Mouse (Mus musculus) embryonic fibroblast, embryonic 13.5 days (primary cell): ENCODE measurements around the gene Pdxp. TPM values are rescaled to one million over a fixed set of nuclear protein-coding genes. Genes with fewer than 3 reads are reported as not detected.
"Not testable (repeated sequence)": the region's sequence is repeated elsewhere in the genome, so short reads cannot be mapped to it uniquely, and the experiment has no call there.

Source experiments
- H3K27ac ChIP-seq: 2 replicates; pipeline ENCODE4 v1.5.1; 2012; ENCODE audit warnings: low read length, control low read depth, inconsistent platforms; ENCODE audit not compliant: insufficient read depth
- H3K4me1 ChIP-seq: 2 replicates; pipeline ENCODE4 v1.6.1; 2011; ENCODE audit warnings: low read length; ENCODE audit not compliant: control insufficient read depth, insufficient read depth
- H3K4me3 ChIP-seq: 2 replicates; pipeline ENCODE4 v1.5.1; 2011; ENCODE audit warnings: mild to moderate bottlenecking, control low read depth, low read length; ENCODE audit not compliant: insufficient read depth
- CTCF ChIP-seq: IDR thresholded peaks from 2 replicates; pipeline ENCODE4 v1.5.1; 2011; ENCODE audit warnings: mild to moderate bottlenecking, control low read depth, low read length, moderate library complexity, borderline replicate concordance; ENCODE audit not compliant: insufficient read depth
- POLR2A ChIP-seq: IDR thresholded peaks from 2 replicates; pipeline ENCODE4 v1.6.1; 2011; ENCODE audit warnings: low read depth, mild to moderate bottlenecking, control low read depth, low read length, moderate library complexity
- polyA plus RNA-seq: library from polyadenylated mRNA; stranded (reverse); fragments of >200 nt; gene quantifications from 2 replicates; pipeline ENCODE4 v1.2.4, GENCODE M21; 2011; ENCODE audit warnings: low read depth; ENCODE audit not compliant: missing spikeins, insufficient read length

The Pdxp gene
- polyA plus RNA-seq, 1 experiment = 3.0 TPM

DNA sequence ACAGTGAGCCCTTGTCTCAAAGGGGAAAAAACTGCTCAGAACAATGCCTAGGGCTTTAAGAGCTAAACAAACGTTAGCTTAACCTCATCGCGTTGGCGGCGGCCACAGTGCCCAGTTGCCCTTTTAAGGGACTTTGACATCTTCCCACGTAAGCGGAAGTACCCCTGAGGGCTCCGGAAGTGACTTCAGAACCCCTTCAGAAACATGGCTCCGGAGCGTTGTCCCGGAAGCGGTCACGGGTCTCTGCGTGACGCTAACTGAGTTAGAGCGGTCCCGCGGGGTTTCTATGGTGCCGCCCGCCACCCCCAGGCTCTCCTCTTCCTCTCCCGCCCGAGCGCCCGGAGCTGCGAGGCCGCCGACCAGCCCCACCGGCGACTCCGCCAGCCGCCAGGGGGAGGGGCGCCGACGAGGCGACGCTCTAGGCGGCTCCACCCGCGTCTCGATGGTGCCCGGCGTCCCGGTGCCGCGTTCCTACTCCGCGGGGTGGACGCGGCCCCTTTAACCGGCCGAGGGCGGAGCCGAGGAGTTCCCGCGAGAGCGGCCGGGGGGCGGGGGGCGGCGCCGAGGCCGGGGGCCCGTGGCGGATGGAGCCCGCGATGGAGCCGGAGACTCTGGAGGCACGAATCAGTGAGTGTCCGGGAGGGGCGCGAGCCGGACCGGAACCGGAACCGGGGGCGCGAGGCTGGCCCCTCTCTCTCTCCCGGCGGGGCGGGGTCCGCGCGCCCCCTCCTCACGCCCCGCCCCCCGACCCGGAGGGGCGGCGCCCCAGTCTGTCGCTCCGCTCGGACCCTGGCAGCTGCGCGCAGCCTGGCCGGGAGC is 36.5 kb upstream of the Pdxp start, which contains the start of gene Gga1:
TSS of gene Gga1 (plus strand) at position 200 of the 819 bp plus-strand sequence.
- no peak for TF ChIP-seq CTCF
- peak; percentile 68 for TF ChIP-seq POLR2A

DNA sequence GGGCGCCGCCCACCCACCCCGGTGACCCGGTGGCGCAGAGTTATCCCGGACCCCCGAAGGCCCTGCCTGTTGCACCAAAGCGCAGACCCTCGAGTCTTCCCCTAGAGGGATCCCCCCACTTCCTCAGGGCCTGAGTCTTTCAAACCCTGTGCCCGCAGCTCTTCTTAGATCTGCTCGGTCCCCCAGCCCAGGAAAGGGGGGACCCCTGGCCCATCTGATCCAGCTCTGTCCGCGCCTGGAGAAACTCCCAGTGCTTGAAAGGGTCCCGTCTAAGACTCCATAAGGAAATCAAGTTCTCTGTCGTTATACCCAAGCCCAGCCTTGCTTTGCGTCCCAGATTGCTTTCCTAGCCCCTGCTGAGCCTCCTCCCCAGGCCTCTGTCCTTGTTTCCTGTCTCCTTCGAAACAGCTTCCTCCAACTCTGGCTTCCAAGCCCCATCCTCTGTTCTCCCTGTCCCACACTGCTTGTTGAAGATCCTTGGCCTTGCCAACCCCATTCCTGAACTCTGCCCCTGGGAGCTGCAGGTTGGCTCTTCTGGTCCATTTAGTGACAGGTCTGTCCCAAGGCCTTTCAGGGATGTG is 35.8 kb upstream of the Pdxp start:
- Histone ChIP-seq H3K4me3 (peak overlapping the region; percentile 62), H3K4me1 (no peaks in the 10 kb centered on the region), H3K27ac (peak overlapping the region; percentile 94)
- TF ChIP-seq POLR2A = no peak; the same call in 1 of the 2 replicates
- TF ChIP-seq CTCF = no peak

More for the DNA sequence above, 36.5 kb upstream of the Pdxp start, which contains the start of gene Gga1:
- peak within 1 kb of the TSS; percentile 94 for H3K27ac ChIP-seq
- H3K4me1 ChIP-seq = no peaks in the 10 kb centered on the region
- H3K4me3 ChIP-seq = peak within 1 kb of the TSS; percentile 62

DNA sequence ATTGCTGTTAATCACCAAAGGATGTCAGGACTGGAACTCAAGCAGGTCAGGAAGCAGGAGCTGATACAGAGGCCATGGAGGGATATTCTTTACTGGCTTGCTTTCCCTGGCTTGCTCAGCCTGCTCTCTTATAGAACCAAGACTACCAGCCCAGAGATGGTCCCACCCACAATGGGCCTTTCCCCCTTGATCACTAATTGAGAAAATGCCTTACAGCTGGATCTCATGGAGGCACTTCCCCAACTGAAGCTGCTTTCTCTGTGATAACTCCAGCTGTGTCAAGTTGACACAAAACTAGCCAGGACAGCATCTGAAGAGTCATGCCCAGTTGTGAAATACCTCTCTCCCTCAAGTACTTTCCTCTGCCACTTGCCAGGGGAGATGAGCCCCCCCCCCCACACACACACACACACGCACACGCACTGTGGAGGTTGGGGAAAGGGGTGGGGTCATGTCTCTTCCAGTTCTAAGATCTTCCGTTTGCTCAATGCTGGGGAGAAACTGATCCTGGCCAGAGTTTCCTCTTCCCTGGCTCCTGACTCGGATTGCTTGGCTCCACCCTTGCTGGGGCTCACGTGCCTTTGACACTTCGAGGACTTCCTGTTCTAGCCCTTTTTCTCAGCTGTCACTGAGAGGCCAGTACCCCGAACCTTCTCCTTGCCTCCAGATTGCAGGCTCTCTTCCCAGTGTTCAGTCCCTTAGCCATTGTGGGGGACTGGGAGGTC is 34.8 kb upstream of the Pdxp start:
- not testable (repeated sequence) for H3K4me1 ChIP-seq, H3K4me3 ChIP-seq
- 0 out of 2 replicates have a peak overlapping the region, but pooled peaks have one; percentile 27 for H3K27ac ChIP-seq

DNA sequence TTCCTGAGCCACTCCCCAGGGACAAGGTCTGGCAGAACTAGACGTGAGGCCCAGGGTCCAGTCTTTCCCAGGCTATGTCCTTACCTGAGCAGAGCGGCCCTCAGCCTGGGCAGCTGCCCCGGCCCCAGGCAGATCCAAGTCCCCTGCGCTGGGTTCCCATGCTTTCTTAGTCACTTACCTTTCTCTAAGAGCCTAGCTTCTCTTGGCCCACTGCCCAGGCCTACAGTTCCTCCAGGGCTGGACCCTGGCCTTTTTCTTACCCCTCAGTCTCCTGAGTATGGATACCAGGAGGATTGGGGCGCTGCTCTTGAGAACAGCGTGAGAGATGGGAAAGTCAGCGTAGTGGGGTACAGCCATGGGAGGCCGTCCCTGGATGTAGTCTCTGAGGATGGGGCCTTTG is 33.3 kb upstream of the Pdxp start:
- H3K27ac ChIP-seq = no peak overlapping the region
- TF ChIP-seq POLR2A = no peak
- no peak for TF ChIP-seq CTCF
- no peaks in the 10 kb centered on the region for H3K4me1 ChIP-seq
- H3K4me3 ChIP-seq = no peak overlapping the region

DNA sequence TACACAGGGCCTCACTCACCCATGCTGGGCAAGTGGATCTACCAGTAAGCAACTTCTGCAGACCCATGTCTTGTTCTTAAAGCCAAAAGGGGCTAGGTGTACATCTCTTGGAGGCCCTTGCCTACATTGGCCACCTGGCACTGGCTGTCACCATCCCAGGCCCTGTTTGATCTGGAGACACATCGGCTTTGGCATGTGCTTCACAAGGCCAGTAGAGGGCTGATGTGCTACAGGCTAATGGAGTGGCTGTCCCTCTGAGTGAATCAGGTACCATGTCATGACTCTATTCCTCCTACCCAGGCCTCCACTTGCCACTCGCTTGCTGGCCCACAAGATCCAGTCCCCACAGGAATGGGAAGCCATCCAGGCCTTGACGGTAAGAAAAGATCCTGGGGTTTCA is 31.9 kb upstream of the Pdxp start:
- H3K4me3 ChIP-seq = no peak overlapping the region
- H3K27ac ChIP-seq = no peak overlapping the region
- TF ChIP-seq CTCF (no peak), POLR2A (no peak)
- H3K4me1 ChIP-seq = no peaks in the 10 kb centered on the region

DNA sequence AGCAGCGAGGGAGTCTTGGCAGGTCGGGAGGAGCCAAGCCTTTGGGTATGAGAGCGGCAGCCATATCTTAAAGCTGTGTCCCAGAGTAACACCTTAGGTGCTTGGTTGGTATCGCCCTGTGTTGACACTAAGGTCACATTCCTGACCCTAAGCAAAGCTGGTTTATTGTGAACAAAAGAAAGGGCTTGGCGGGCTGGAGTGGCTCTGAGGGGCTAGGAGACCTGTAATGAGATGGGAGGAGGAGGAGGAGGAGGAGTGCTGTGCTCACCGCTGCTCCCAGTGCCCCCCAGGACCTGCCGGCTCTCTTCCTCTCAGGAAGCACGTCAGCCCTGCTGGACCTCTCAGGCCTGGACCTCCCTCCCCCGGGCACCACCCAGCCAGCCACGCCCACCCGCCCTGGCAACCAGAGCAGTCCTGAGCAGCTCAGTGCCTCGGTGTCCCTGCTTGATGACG is 24.3 kb upstream of the Pdxp start:
- TF ChIP-seq CTCF = no peak
- no peaks in the 10 kb centered on the region for H3K4me1 ChIP-seq
- no peak overlapping the region for H3K27ac ChIP-seq
- H3K4me3 ChIP-seq = no peak overlapping the region

DNA sequence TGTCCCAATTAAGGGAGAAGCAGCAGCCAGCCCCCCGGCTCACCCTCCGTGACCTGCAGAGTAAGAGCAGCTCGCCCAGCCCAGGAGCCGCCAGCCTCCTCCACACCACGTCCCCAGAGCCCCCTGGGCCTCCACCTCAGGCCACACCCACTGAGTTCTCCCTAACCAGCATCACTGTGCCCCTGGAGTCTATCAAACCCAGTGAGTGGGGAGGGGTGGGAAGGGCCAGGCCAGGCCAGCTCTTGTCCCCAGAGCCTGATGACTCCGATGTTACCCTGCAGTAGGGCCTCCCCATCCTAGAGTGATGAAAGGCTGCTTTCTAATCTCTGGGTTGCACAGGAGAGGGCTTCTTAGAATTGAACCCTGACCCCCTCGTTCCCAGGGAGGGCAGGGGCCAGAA is 21.3 kb upstream of the Pdxp start:
- H3K4me3 ChIP-seq = no peak overlapping the region
- H3K27ac ChIP-seq = no peak overlapping the region
- no peak for TF ChIP-seq POLR2A
- no peak for TF ChIP-seq CTCF
- no peaks in the 10 kb centered on the region for H3K4me1 ChIP-seq

DNA sequence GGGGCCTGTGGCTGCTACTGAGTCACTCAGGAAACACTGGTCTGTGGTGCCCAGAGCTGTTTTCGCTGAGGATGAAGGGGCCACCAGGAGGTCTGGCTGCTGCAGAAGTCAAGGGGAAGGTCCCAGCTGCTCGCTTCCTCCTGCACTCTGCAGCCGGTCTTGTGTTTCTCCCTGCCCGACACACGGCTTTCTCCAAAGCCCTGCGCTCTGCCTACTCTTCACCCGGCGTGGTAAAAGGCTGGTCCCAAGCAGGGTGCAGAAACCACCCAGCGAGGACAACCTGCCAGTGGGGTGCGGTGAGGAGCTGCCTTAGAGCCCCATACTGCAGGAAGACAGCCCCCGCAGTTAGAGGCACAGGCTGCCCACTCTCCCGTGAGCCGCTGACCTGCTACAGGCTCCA is 19.0 kb upstream of the Pdxp start:
- no peak for TF ChIP-seq CTCF
- no peak for TF ChIP-seq POLR2A
- Histone ChIP-seq H3K4me1 (no peaks in the 10 kb centered on the region), H3K27ac (no peak overlapping the region), H3K4me3 (no peak overlapping the region)

DNA sequence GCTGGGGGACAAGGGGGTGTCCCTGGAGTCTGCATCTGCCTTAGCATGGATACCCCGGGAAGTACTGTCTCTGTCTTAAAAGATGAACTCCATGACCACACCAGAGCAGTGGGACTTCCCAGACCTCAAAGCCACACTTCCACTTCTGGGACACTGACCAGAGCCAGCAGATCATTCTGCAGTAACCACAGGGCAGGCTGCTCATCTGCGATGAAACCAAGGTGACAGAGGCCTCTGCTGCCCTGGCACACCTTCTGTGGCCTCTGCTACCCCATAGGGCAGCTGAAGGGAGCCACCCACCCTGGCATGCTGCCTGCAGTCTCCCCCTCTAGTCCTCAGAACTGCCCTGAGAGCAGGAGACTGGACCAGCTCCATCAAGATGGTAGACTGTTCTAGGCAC is 18.0 kb upstream of the Pdxp start:
- TF ChIP-seq POLR2A (no peak), CTCF (no peak)
- Histone ChIP-seq H3K27ac (no peak overlapping the region), H3K4me1 (no peaks in the 10 kb centered on the region), H3K4me3 (no peak overlapping the region)

DNA sequence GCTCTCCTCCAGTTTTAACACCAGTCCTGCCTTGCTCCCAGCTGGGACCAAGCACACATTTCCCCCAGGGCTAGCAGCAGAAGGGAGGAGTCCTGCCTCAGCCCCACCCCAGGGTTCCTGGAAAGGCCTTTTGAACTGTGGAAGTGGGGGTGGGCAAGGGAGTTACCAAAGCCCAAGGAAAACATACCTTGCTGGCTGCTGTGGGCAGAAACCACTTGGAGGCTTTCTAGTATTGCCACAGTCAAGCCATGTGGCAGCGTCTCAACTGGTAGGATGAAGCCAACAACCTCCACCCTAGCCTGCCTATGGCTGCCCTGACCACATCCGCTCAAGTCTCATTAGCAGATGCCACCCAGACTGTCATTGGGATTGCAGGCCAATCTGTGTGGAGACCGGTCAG is 17.6 kb upstream of the Pdxp start:
- Histone ChIP-seq H3K4me1 (no peaks in the 10 kb centered on the region), H3K4me3 (no peak overlapping the region), H3K27ac (no peak overlapping the region)
- no peak for TF ChIP-seq CTCF
- TF ChIP-seq POLR2A = no peak
